Mouse (Mus musculus) stomach, postnatal 0 days (tissue): ENCODE results near the gene Nt5c2. TPM values are rescaled to one million over a fixed set of nuclear protein-coding genes. Genes with fewer than 3 reads are reported as not detected.

Experiments used
- ATAC-seq: fragments of 200-750 bp; cut with Nextera tagmentation; 2 replicates; pipeline ENCODE4 v1.8.0; 2017; ENCODE audit not compliant: low FRiP score, low TSS enrichment
- DNase-seq: peaks from one replicate; pipeline ENCODE4 v3.0.0-alpha.2; 2016; ENCODE audit warnings: low spot score
- H3K27ac ChIP-seq: fragments of 300-500 bp; sonication (generic); replicated peaks from 2 replicates; pipeline ENCODE4 v1.5.1; 2014; ENCODE audit warnings: mild to moderate bottlenecking, control low read depth
- H3K27me3 ChIP-seq: fragments of 300-500 bp; sonication (generic); 2 replicates; pipeline ENCODE4 v1.6.1; 2014; ENCODE audit warnings: low read length; ENCODE audit not compliant: control insufficient read depth, insufficient read depth
- H3K36me3 ChIP-seq: fragments of 300-500 bp; sonication (generic); 2 replicates; pipeline ENCODE4 v1.6.1; 2014; ENCODE audit warnings: low read length, mixed read lengths; ENCODE audit not compliant: control insufficient read depth, insufficient read depth
- H3K4me1 ChIP-seq: fragments of 300-500 bp; sonication (generic); replicated peaks from 2 replicates; pipeline ENCODE4 v1.6.1; 2014; ENCODE audit warnings: antibody characterized with exemption; ENCODE audit not compliant: control insufficient read depth, insufficient read depth
- H3K4me2 ChIP-seq: fragments of 300-500 bp; sonication (generic); replicated peaks from 2 replicates; pipeline ENCODE4 v1.6.1; 2014; ENCODE audit warnings: low read depth, mild to moderate bottlenecking, control low read depth, moderate library complexity
- H3K4me3 ChIP-seq: fragments of 300-500 bp; sonication (generic); 2 replicates; pipeline ENCODE4 v1.5.1; 2014; ENCODE audit warnings: low read depth, low read length, control low read depth
- H3K9ac ChIP-seq: fragments of 300-500 bp; sonication (generic); 2 replicates; pipeline ENCODE4 v1.6.1; 2014; ENCODE audit warnings: mild to moderate bottlenecking, low read length, control low read depth, mixed read lengths
- H3K9me3 ChIP-seq: fragments of 300-500 bp; sonication (generic); 2 replicates; pipeline ENCODE4 v1.6.1; 2016; ENCODE audit warnings: low read length; ENCODE audit not compliant: control insufficient read depth
- CTCF ChIP-seq: IDR thresholded peaks from 2 replicates; pipeline ENCODE4 v1.5.1; 2016; ENCODE audit warnings: antibody characterized with exemption, low read depth, mild to moderate bottlenecking, moderate library complexity
- EP300 ChIP-seq: optimal IDR thresholded peaks from 2 replicates; pipeline ENCODE3; 2016; ENCODE audit warnings: antibody characterized with exemption
- WGBS: fragments of 180-500 bp; shearing (Covaris S2); extraction: QIAGEN DNeasy Blood & Tissue Kit; methylation state at CpG from one replicate; pipeline ENCODE4 v1.1.7; 2014; 5-methylcytosine and 5-hydroxymethylcytosine counted together
- polyA plus RNA-seq: library from polyadenylated mRNA; unstranded; fragments of >200 nt; fragmentation: Nextera tagmentation; extraction: Ambion mirVana; gene quantifications from 2 replicates; pipeline ENCODE4 v1.2.1, GENCODE M21; 2015

Nt5c2 gene
- polyA plus RNA-seq, 1 experiment from 2014 or later, result 70.9 TPM

GRCm38 (mm10) chr19:46885365-46885764, 129.6 kb downstream of the Nt5c2 start:
- ATAC-seq, result no peak
- Histone ChIP-seq H3K36me3 (peaks cover 28% of the 10 kb centered on the region), H3K27me3 (no peaks in the 10 kb centered on the region), H3K27ac (peak overlapping the region; percentile 78), H3K4me3 (no peak overlapping the region), H3K9ac (no peak overlapping the region), H3K4me2 (no peak overlapping the region), H3K4me1 (no peaks in the 10 kb centered on the region), H3K9me3 (no peaks in the 10 kb centered on the region)
- no peak for TF ChIP-seq CTCF
- TF ChIP-seq EP300, result no peak
- DNase-seq, result no peak
- WGBS, result 84% methylated on average over 4 of the region's 4 CpGs

GRCm38 (mm10) chr19:46879876-46880275, 135.1 kb downstream of the Nt5c2 start:
- no peak for TF ChIP-seq CTCF
- no peak for TF ChIP-seq EP300
- no peaks in the 10 kb centered on the region for H3K27me3 ChIP-seq
- no peak for DNase-seq
- H3K9ac ChIP-seq, result no peak overlapping the region
- no peak for ATAC-seq
- H3K27ac ChIP-seq, result no peak overlapping the region
- H3K4me3 ChIP-seq, result no peak overlapping the region
- no peaks in the 10 kb centered on the region for H3K4me1 ChIP-seq
- no peaks in the 10 kb centered on the region; the same call in 1 of the 2 replicates for H3K36me3 ChIP-seq
- no peak overlapping the region for H3K4me2 ChIP-seq
- 95% methylated on average over 2 of the region's 2 CpGs for WGBS
- H3K9me3 ChIP-seq, result no peaks in the 10 kb centered on the region

DNA sequence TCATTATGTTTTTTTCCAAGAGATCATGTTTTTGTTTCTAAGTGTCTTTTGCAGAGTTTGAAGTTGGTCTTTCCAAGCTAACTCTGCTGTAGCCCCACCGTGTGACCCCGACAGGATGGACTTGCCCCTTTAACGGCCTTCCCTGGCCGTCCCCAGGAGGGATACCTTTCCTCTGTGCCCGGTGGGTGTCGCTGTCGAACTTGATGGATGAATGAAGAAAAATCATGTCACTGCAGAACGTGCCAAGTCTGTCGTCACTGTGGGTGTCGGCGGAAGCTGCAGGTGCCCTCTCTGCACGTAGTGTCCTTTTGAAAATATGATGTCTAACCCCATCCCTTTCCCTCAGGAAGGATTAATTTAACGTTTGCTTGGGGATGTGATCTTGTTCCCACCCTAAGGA, 136.6 kb downstream of the Nt5c2 start:
- peak; percentile 27; the same call in 1 of the 2 replicates for ATAC-seq
- 36% methylated on average over 13 of the region's 13 CpGs for WGBS
- no peaks in the 10 kb centered on the region for H3K36me3 ChIP-seq
- no peaks in the 10 kb centered on the region for H3K27me3 ChIP-seq
- no peak overlapping the region for H3K4me3 ChIP-seq
- H3K4me2 ChIP-seq, result no peak overlapping the region
- no peak overlapping the region for H3K27ac ChIP-seq
- H3K9me3 ChIP-seq, result no peaks in the 10 kb centered on the region
- no peak overlapping the region for H3K9ac ChIP-seq
- H3K4me1 ChIP-seq, result no peaks in the 10 kb centered on the region
- no peak for TF ChIP-seq EP300
- TF ChIP-seq CTCF, result peak; percentile 63
- DNase-seq, result peak; percentile 75

DNA sequence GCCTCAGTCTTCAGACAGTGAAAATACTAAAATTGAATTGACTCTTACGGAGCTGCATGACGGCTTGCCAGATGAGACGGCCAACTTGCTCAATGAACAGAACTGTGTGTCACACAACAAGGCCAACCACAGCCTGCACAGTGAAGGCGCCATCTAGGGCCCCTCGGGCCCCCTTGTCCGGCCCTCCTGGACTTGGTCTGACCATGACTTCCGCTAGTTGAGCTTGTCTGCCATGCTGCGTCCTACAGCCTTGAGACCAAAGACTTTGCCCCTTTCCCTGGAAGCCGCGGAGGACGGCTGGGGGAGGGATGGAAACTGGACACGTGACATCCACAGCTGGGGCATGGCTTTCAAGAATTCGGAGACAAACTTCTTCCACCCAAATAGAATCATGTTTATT, 137.1 kb downstream of the Nt5c2 start:
- ATAC-seq, result no peak
- Histone ChIP-seq H3K27ac (no peak overlapping the region), H3K4me2 (no peak overlapping the region), H3K9ac (no peak overlapping the region), H3K4me3 (no peak overlapping the region), H3K4me1 (no peaks in the 10 kb centered on the region), H3K9me3 (no peaks in the 10 kb centered on the region), H3K27me3 (no peaks in the 10 kb centered on the region), H3K36me3 (no peaks in the 10 kb centered on the region)
- DNase-seq, result no peak
- no peak for TF ChIP-seq EP300
- TF ChIP-seq CTCF, result no peak
- WGBS, result 81% methylated on average over 13 of the region's 13 CpGs

DNA sequence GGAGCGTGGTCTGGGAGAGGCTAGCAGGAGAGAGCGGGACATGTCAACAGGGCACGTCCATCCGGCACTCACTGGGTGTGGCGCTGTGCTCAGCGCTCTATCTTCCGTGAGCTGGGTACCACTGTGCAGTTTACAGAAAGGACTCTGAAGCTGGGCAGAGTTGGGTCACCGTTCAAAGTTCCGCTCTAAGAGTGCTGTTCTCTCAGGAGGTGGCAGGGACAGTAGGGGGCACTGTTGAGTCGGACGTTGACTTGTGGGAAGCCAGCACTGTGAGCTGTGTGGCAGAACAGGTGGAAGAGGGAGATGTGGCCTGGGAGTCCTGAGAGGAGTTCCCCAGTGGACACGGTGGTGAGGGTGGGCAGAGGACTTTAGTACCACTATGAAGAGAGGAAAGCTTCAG, 139.2 kb downstream of the Nt5c2 start:
- ATAC-seq (peak; percentile 69), DNase-seq (peak; percentile 89)
- TF ChIP-seq EP300 (no peak), CTCF (peak; percentile 94)
- Histone ChIP-seq H3K4me2 (no peak overlapping the region), H3K9me3 (no peaks in the 10 kb centered on the region), H3K27me3 (no peaks in the 10 kb centered on the region), H3K27ac (no peak overlapping the region), H3K4me3 (no peak overlapping the region), H3K4me1 (no peaks in the 10 kb centered on the region), H3K9ac (no peak overlapping the region), H3K36me3 (no peaks in the 10 kb centered on the region)
- 31% methylated on average over 12 of the region's 12 CpGs for WGBS

DNA sequence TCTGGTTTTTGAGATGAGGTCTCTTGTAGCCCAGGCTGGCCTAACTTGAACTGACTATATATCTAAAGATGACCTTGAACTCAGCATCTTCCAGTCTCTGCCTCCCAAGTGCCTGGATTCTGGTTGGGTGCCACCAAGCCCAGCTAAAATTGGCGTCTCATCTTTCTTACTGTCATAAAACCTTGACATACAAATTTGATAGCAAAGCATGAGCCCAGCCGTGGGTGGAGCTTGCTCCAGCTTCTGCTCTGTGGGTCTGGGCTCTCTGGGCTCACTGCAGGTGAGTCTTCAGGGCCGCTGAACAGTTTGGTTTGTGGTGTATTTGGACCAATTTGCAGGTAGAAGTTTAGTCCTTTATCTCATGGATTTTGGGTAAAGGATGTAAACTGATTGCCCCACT, 141.0 kb downstream of the Nt5c2 start:
- Histone ChIP-seq H3K4me1 (no peaks in the 10 kb centered on the region), H3K4me2 (no peak overlapping the region), H3K27ac (no peak overlapping the region), H3K9ac (no peak overlapping the region), H3K36me3 (no peaks in the 10 kb centered on the region), H3K4me3 (no peak overlapping the region), H3K9me3 (no peaks in the 10 kb centered on the region), H3K27me3 (no peaks in the 10 kb centered on the region)
- no peak for ATAC-seq
- no peak for DNase-seq
- 84% methylated on average over 3 of the region's 3 CpGs for WGBS
- TF ChIP-seq EP300, result no peak
- TF ChIP-seq CTCF, result no peak

DNA sequence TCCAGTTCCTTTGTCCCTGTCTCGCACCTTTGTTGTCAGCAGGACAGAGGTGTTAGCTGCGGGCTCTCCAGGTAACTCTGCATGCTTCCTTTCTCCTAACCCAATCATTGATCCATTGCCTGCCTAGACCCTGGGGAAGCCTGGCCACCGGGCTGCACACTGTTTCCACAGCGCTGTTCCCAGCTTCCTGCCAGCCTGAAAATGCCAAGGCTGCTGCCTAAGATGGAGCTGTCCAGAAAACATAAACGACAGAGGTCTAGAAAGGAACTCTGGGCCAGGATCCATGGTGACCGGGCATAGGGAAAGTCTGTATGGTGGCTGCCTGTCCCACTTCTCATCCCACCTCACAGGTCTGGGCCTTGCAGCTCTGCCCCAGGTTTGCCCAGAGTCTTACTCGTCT, 143.3 kb downstream of the Nt5c2 start:
- Histone ChIP-seq H3K27ac (no peak overlapping the region), H3K9me3 (no peaks in the 10 kb centered on the region)
- 70% methylated on average over 7 of the region's 7 CpGs for WGBS

More for the DNA sequence above, 143.3 kb downstream of the Nt5c2 start:
- TF ChIP-seq EP300, result no peak
- TF ChIP-seq CTCF, result no peak
- ATAC-seq (no peak), DNase-seq (no peak)
- Histone ChIP-seq H3K4me1 (no peaks in the 10 kb centered on the region), H3K4me3 (no peak overlapping the region), H3K27me3 (no peaks in the 10 kb centered on the region), H3K9ac (no peak overlapping the region), H3K36me3 (no peaks in the 10 kb centered on the region), H3K4me2 (no peak overlapping the region)
